Mouse (Mus musculus) midbrain, embryonic 14.5 days (tissue): Measurements from ENCODE around the gene Aebp2. TPM values are rescaled to one million over a fixed set of nuclear protein-coding genes. Genes with fewer than 3 reads are reported as not detected.

Experiments
- ATAC-seq: fragments of 200-750 bp; cut with Nextera tagmentation; 2 replicates; pipeline ENCODE4 v1.8.0; 2017; ENCODE audit warnings: moderate number of reproducible peaks, moderate library complexity; ENCODE audit not compliant: low FRiP score, low TSS enrichment
- DNase-seq: peaks from one replicate; pipeline ENCODE4 v3.0.0-alpha.2; 2015
- H3K27ac ChIP-seq: fragments of 300-500 bp; sonication (generic); replicated peaks from 2 replicates; pipeline ENCODE4 v1.5.1; 2014; ENCODE audit warnings: mild to moderate bottlenecking, low read depth, low read length, moderate library complexity
- H3K27me3 ChIP-seq: fragments of 300-500 bp; sonication (generic); 2 replicates; pipeline ENCODE4 v1.6.1; 2014; ENCODE audit warnings: low read length, control low read depth, mixed read lengths; ENCODE audit not compliant: control insufficient read depth, insufficient read depth
- H3K36me3 ChIP-seq: fragments of 300-500 bp; sonication (generic); 2 replicates; pipeline ENCODE4 v1.6.1; 2014; ENCODE audit warnings: low read length, control low read depth; ENCODE audit not compliant: control insufficient read depth, insufficient read depth
- H3K4me1 ChIP-seq: fragments of 300-500 bp; sonication (generic); 2 replicates; pipeline ENCODE4 v1.6.1; 2014; ENCODE audit warnings: mild to moderate bottlenecking, antibody characterized with exemption, low read length, control low read depth; ENCODE audit not compliant: control insufficient read depth, insufficient read depth
- H3K4me2 ChIP-seq: fragments of 300-500 bp; sonication (generic); 2 replicates; pipeline ENCODE4 v1.6.1; 2014; ENCODE audit warnings: mild to moderate bottlenecking, low read length, moderate library complexity
- H3K4me3 ChIP-seq: fragments of 300-500 bp; sonication (generic); replicated peaks from 2 replicates; pipeline ENCODE4 v1.5.1; 2014; ENCODE audit warnings: low read depth, low read length
- H3K9ac ChIP-seq: fragments of 300-500 bp; sonication (generic); replicated peaks from 2 replicates; pipeline ENCODE4 v1.6.1; 2014; ENCODE audit warnings: mild to moderate bottlenecking, low read length, moderate library complexity
- H3K9me3 ChIP-seq: fragments of 300-500 bp; sonication (generic); 2 replicates; pipeline ENCODE4 v1.6.1; 2016; ENCODE audit warnings: low read length, control low read depth, mixed read lengths; ENCODE audit not compliant: control insufficient read depth
- WGBS: fragments of 180-500 bp; shearing (Covaris S2); extraction: QIAGEN DNeasy Blood & Tissue Kit; methylation state at CpG from one replicate; pipeline ENCODE4 v1.1.7; 2014; 5-methylcytosine and 5-hydroxymethylcytosine counted together
- polyA plus RNA-seq: library from polyadenylated mRNA; unstranded; fragments of >200 nt; fragmentation: Nextera tagmentation; extraction: Ambion mirVana; gene quantifications from 2 replicates; pipeline ENCODE4 v1.2.1, GENCODE M21; 2014

Gene Aebp2
- polyA plus RNA-seq, 1 experiment from 2014 or later: 15.9 TPM

DNA sequence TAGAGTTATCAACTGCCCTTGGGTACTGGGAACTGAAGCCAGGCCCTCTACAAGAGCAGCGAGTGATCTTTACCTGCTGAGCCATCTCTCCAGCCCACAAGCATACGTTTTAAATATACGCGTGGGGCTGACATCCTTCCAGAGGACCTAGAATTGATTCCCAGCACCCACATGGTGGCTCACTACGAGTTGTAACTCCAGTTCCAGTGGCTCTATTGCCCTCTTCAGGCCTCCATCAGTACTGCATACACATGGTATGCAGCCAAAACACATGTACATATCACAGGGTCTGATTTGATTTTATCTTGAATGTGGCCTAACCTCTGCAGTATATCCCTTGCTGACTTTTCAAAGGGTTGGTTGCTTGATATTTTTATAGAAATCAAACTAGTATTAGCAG is 83.6 kb downstream of the Aebp2 start:
- Histone ChIP-seq H3K27ac (no peak overlapping the region), H3K4me1 (no peaks in the 10 kb centered on the region), H3K27me3 (no peaks in the 10 kb centered on the region), H3K4me2 (no peak overlapping the region), H3K4me3 (no peak overlapping the region), H3K36me3 (no peaks in the 10 kb centered on the region), H3K9me3 (no peaks in the 10 kb centered on the region), H3K9ac (no peak overlapping the region)
- WGBS: 91% methylated on average over 5 of the region's 5 CpGs
- ATAC-seq: no peak
- DNase-seq: no peak

- H3K27me3 ChIP-seq: no peaks in the 10 kb centered on the region
- no peak for DNase-seq
- H3K4me3 ChIP-seq: no peak overlapping the region
- no peak overlapping the region for H3K27ac ChIP-seq
- no peaks in the 10 kb centered on the region for H3K4me1 ChIP-seq
- H3K36me3 ChIP-seq: no peaks in the 10 kb centered on the region
- H3K9me3 ChIP-seq: no peaks in the 10 kb centered on the region
- ATAC-seq: no peak
- no peak overlapping the region for H3K4me2 ChIP-seq
- 85% methylated on average over 10 of the region's 10 CpGs for WGBS
- H3K9ac ChIP-seq: no peak overlapping the region
Measured at GRCm38 (mm10) chr6:140708059-140708458, 85.6 kb downstream of the Aebp2 start.

DNA sequence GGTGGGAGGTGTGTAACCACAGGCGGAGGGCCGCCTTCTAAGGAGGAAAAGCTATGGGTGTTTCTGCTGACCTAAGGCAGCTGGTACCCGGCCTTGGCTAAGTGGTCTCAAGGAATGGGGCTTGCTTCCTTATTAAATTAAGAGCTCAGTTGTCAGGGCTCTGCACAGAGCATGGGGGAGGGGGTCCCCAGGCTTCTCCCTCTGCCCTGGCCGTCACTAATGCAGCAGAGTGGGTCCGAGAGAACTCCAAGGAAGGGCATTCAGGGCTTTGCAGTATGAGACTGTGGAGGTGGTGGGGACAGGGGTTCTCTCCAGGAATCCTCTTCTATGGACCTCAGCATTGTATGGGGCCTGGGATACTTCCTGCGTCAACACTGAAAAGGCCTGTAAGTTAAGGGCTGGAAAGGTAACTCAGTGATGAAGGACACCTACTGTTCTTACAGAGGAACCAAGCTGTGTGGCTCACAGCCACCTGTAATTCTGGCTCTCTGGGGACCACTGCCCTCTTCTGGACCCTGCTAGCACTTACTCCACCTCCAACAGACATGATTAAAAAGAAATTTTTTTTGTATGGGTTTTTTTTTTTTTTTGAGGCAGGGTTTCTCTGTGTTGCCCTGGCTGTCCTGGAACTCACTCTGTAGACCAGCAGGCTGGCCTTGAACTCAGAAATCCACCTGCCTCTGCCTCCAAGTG is 87.1 kb downstream of the Aebp2 start:
- 49% methylated on average over 6 of the region's 6 CpGs for WGBS
- Histone ChIP-seq H3K4me1 (no peaks in the 10 kb centered on the region), H3K27me3 (no peaks in the 10 kb centered on the region), H3K4me2 (no peak overlapping the region), H3K9ac (no peak overlapping the region), H3K4me3 (no peak overlapping the region), H3K36me3 (no peaks in the 10 kb centered on the region), H3K27ac (no peak overlapping the region), H3K9me3 (no peaks in the 10 kb centered on the region)
- peak; percentile 43 for DNase-seq
- no peak for ATAC-seq

- no peak overlapping the region for H3K4me3 ChIP-seq
- H3K27ac ChIP-seq: no peak overlapping the region
- no peak overlapping the region for H3K9ac ChIP-seq
- 5% methylated on average over 11 of the region's 11 CpGs for WGBS
- no peaks in the 10 kb centered on the region for H3K36me3 ChIP-seq
- peak; percentile 41; the same call in 1 of the 2 replicates for ATAC-seq
- DNase-seq: peak; percentile 90
- no peak overlapping the region for H3K4me2 ChIP-seq
- no peaks in the 10 kb centered on the region for H3K9me3 ChIP-seq
- no peaks in the 10 kb centered on the region for H3K4me1 ChIP-seq
- no peaks in the 10 kb centered on the region for H3K27me3 ChIP-seq
Measured at GRCm38 (mm10) chr6:140712754-140713153, 90.3 kb downstream of the Aebp2 start.

- Histone ChIP-seq H3K9ac (peak overlapping the region; percentile 36), H3K4me2 (0 out of 2 replicates have a peak overlapping the region, but pooled peaks have one; percentile 30), H3K4me3 (no peak overlapping the region), H3K9me3 (no peaks in the 10 kb centered on the region), H3K36me3 (no peaks in the 10 kb centered on the region), H3K27me3 (no peaks in the 10 kb centered on the region), H3K27ac (no peak overlapping the region), H3K4me1 (no peaks in the 10 kb centered on the region)
- 22% methylated on average over 10 of the region's 10 CpGs for WGBS
- peak; percentile 71 for ATAC-seq
- peak; percentile 94 for DNase-seq
Measured at GRCm38 (mm10) chr6:140714905-140715365, 92.5 kb downstream of the Aebp2 start.

GRCm38 (mm10) chr6:140722058-140722457 is 99.6 kb downstream of the Aebp2 start:
- no peaks in the 10 kb centered on the region for H3K9me3 ChIP-seq
- H3K27me3 ChIP-seq: no peaks in the 10 kb centered on the region
- no peaks in the 10 kb centered on the region for H3K4me1 ChIP-seq
- H3K9ac ChIP-seq: no peak overlapping the region
- DNase-seq (no peak), ATAC-seq (no peak)
- H3K36me3 ChIP-seq: no peaks in the 10 kb centered on the region
- H3K27ac ChIP-seq: no peak overlapping the region
- H3K4me2 ChIP-seq: no peak overlapping the region
- H3K4me3 ChIP-seq: no peak overlapping the region
- WGBS: 90% methylated on average over 10 of the region's 10 CpGs

Other genes with a start within 250 kb of the Aebp2 start
- 45.1 and 50.7 TPM in 2 replicates for gene Plekha5, start 198.6 kb upstream of the Aebp2 start, polyA plus RNA-seq
- not detected in 2 replicates for gene Gm11077, start 106.6 kb downstream of the Aebp2 start, polyA plus RNA-seq